Mouse (Mus musculus) hematopoietic stem cell, adult 5-6 weeks (primary cell): ENCODE results near the gene M1ap. TPM values are rescaled to one million over a fixed set of nuclear protein-coding genes. Genes with fewer than 3 reads are reported as not detected.

ENCODE experiments used
- ATAC-seq, 2 experiments: fragments of 125-278 bp in 1 of 2; replicated peaks in 1 of 2; 2 replicates each; pipeline ENCODE4 v1.8.0; 2016 to 2017; ENCODE audit warnings: inconsistent platforms in 2 of 2, mild to moderate bottlenecking in 2 of 2, moderate number of reproducible peaks in 2 of 2, low read depth in 1 of 2, moderate TSS enrichment in 1 of 2; ENCODE audit not compliant: low FRiP score in 2 of 2, poor library complexity in 2 of 2, severe bottlenecking in 2 of 2, insufficient read depth in 1 of 2, low TSS enrichment in 1 of 2
- total RNA-seq: library from RNA; stranded (forward); fragments of 172-1452, 232-1000 nt; gene quantifications from 2 replicates; pipeline ENCODE4 v1.2.3, GENCODE M21; 2017

M1ap gene
- total RNA-seq, 1 experiment from 2014 or later = 2.6 TPM

- ATAC-seq = no peak
Measured at GRCm38 (mm10) chr6:82998326-82998725, 51.6 kb downstream of the M1ap start.

GRCm38 (mm10) chr6:82999986-83000385 is 53.3 kb downstream of the M1ap start:
- no peak for ATAC-seq

- no peak for ATAC-seq
Measured at GRCm38 (mm10) chr6:83003082-83003481, 56.4 kb downstream of the M1ap start.

GRCm38 (mm10) chr6:83003850-83004249 is 57.1 kb downstream of the M1ap start:
- ATAC-seq = no peak

- no peak for ATAC-seq
Measured at GRCm38 (mm10) chr6:83004309-83004708, 57.6 kb downstream of the M1ap start.

GRCm38 (mm10) chr6:83004872-83005271 is 58.2 kb downstream of the M1ap start:
- ATAC-seq = peak; percentile 84 to 85

- no peak for ATAC-seq
Measured at GRCm38 (mm10) chr6:83005444-83006011, 58.8 kb downstream of the M1ap start.

- peak; percentile 33 to 43 for ATAC-seq
Measured at GRCm38 (mm10) chr6:83006114-83006513, 59.4 kb downstream of the M1ap start.

GRCm38 (mm10) chr6:83008659-83009058 is 62.0 kb downstream of the M1ap start:
- ATAC-seq = no peak

GRCm38 (mm10) chr6:83010010-83010409 is 63.3 kb downstream of the M1ap start:
- no peak for ATAC-seq

GRCm38 (mm10) chr6:83011255-83011654 is 64.6 kb downstream of the M1ap start:
- no peak for ATAC-seq

- no peak for ATAC-seq
Measured at GRCm38 (mm10) chr6:83011756-83012155, 65.1 kb downstream of the M1ap start.

GRCm38 (mm10) chr6:83013444-83013843 is 66.7 kb downstream of the M1ap start:
- ATAC-seq = peak; percentile 57 to 77; a peak in 3 of 4 replicates

- peak; percentile 39 to 61; a peak in 1 of 4 replicates for ATAC-seq
Measured at GRCm38 (mm10) chr6:83014482-83015466, 68.1 kb downstream of the M1ap start.

GRCm38 (mm10) chr6:83015749-83016148 is 69.0 kb downstream of the M1ap start:
- ATAC-seq = no peak

- ATAC-seq = no peak
Measured at GRCm38 (mm10) chr6:83017190-83017589, 70.5 kb downstream of the M1ap start.

- no peak for ATAC-seq
Measured at GRCm38 (mm10) chr6:83019044-83019443, 72.3 kb downstream of the M1ap start.

GRCm38 (mm10) chr6:83020121-83020520 is 73.4 kb downstream of the M1ap start:
- ATAC-seq = 0 out of 4 replicates have a peak, but pooled peaks of 1 of the 2 experiments have one; percentile 18
